In the genomic region with DNA sequence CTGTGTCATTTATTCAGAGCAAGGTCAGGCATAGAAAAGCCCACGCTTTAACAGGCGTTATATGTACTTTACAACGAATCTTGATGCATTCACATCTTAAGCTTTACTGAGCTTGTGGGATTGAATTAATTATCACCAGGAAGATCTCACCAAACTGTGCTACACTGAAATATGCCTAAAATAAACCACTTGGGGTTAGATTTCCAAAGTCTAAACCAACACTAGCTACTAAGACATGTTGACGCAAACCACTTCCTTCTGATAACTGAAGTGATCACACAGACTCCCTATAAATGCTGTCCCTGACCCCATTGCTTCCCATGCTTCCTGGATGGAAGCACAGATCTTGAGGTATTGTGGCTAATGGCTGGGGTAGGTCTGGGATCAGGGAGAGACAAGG, we compare ENCODE assay signal across 11 mouse cellular contexts. TPM values are rescaled to one million over a fixed set of nuclear protein-coding genes. Genes with fewer than 3 reads are reported as not detected.
DNase-seq lines count a peak whose midpoint lies in the region; ATAC-seq and TF ChIP-seq lines count a peak whose summit lies in the region.
"Had no signal": no experiment of that assay in that cellular context is flagged by ENCODE, and none has a peak within 500 bp of the region (broad histone marks: within the 10 kb centered on the region; RNA-seq: fewer than 3 reads in every experiment).

No protein-coding gene starts in this region.

- H3K4me1 ChIP-seq in forebrain, embryonic 15.5 days: peaks cover 9% of the 10 kb centered on the region; the same call in 1 of the 2 replicates
- peaks cover 9% of the 10 kb centered on the region; the same call in 1 of the 2 replicates for H3K4me1 ChIP-seq in forebrain, embryonic 16.5 days (replicated peaks; ENCODE audit: control insufficient read depth, insufficient read depth, low read length)
- peaks cover 14% of the 10 kb centered on the region for H3K4me1 ChIP-seq in kidney, adult 2 months (ENCODE audit: control insufficient read depth, insufficient read depth, low read length)
- H3K4me1 ChIP-seq in hindbrain, embryonic 15.5 days (replicated peaks): peaks cover 15% of the 10 kb centered on the region
- peaks cover 19% of the 10 kb centered on the region for H3K4me1 ChIP-seq in liver, embryonic 16.5 days (ENCODE audit: control insufficient read depth, low read depth, low read length)

- no peak for TF ChIP-seq POLR2A in kidney, adult 2 months (IDR thresholded peaks at IDR 0.05; ENCODE audit: low read depth, low read length)

- ATAC-seq in forebrain, embryonic 15.5 days (replicated peaks): no peak
- ATAC-seq in forebrain, embryonic 16.5 days: no peak
- no peak for ATAC-seq in hindbrain, embryonic 15.5 days (ENCODE audit: low FRiP score, low read depth)
- ATAC-seq in liver, embryonic 16.5 days (ENCODE audit: low read depth): no peak
- ATAC-seq: Patski had no signal

- 0 out of 2 replicates have a peak overlapping the region, but pooled peaks have one; percentile 9 for H3K4me3 ChIP-seq in forebrain, embryonic 15.5 days
- no peak overlapping the region; the same call in 1 of the 2 replicates for H3K4me3 ChIP-seq in forebrain, embryonic 16.5 days (replicated peaks; ENCODE audit: low read length)
- H3K4me3 ChIP-seq in kidney, adult 2 months (ENCODE audit: insufficient read depth, low read depth, low read length): 0 out of 2 replicates have a peak overlapping the region, but pooled peaks have one; percentile 6
- no peak overlapping the region for H3K4me3 ChIP-seq in hindbrain, embryonic 15.5 days
- H3K4me3 ChIP-seq in liver, embryonic 16.5 days (ENCODE audit: low read depth, low read length): 0 out of 2 replicates have a peak overlapping the region, but pooled peaks have one; percentile 10

- TF ChIP-seq CTCF in kidney, adult 2 months (conservative IDR thresholded peaks at IDR 0.05; ENCODE audit: insufficient read depth, insufficient read length, low read depth, low read length): no peak

- 86% methylated on average over 4 of the region's 4 CpGs for WGBS in forebrain, embryonic 15.5 days
- 81% methylated on average over 4 of the region's 4 CpGs for WGBS in forebrain, embryonic 16.5 days
- 80% methylated on average over 4 of the region's 4 CpGs for WGBS in kidney, adult 2 months
- WGBS in hindbrain, embryonic 15.5 days: 88% methylated on average over 4 of the region's 4 CpGs
- 44% methylated on average over 4 of the region's 4 CpGs for WGBS in liver, embryonic 16.5 days (ENCODE audit: insufficient replicate concordance)

- H3K4me2 ChIP-seq in forebrain, embryonic 15.5 days (replicated peaks): no peak overlapping the region
- no peak overlapping the region; the same call in 1 of the 2 replicates for H3K4me2 ChIP-seq in forebrain, embryonic 16.5 days (ENCODE audit: low read length)
- H3K4me2 ChIP-seq in hindbrain, embryonic 15.5 days: peak overlapping the region; percentile 36
- 0 out of 2 replicates have a peak overlapping the region, but pooled peaks have one; percentile 15 for H3K4me2 ChIP-seq in liver, embryonic 16.5 days (ENCODE audit: low read depth, low read length)

- H3K9me3 ChIP-seq in forebrain, embryonic 15.5 days: no peaks in the 10 kb centered on the region
- no peaks in the 10 kb centered on the region for H3K9me3 ChIP-seq in forebrain, embryonic 16.5 days (ENCODE audit: control insufficient read depth, low read length)
- H3K9me3 ChIP-seq in hindbrain, embryonic 15.5 days: no peaks in the 10 kb centered on the region
- H3K9me3 ChIP-seq in liver, embryonic 16.5 days (replicated peaks; ENCODE audit: control insufficient read depth, low read length): no peaks in the 10 kb centered on the region

- no peaks in the 10 kb centered on the region for H3K27me3 ChIP-seq in forebrain, embryonic 15.5 days
- no peaks in the 10 kb centered on the region for H3K27me3 ChIP-seq in forebrain, embryonic 16.5 days (replicated peaks; ENCODE audit: control insufficient read depth, insufficient read depth, low read length)
- H3K27me3 ChIP-seq in kidney, adult 2 months (replicated peaks; ENCODE audit: control insufficient read depth, insufficient read depth, low read length): no peaks in the 10 kb centered on the region
- H3K27me3 ChIP-seq in hindbrain, embryonic 15.5 days: no peaks in the 10 kb centered on the region
- no peaks in the 10 kb centered on the region for H3K27me3 ChIP-seq in liver, embryonic 16.5 days (ENCODE audit: control insufficient read depth, insufficient read depth, low read depth, low read length)
- H3K27me3 ChIP-seq: Patski had no signal

- H3K9ac ChIP-seq in forebrain, embryonic 15.5 days (replicated peaks): no peak overlapping the region
- H3K9ac ChIP-seq in forebrain, embryonic 16.5 days (replicated peaks; ENCODE audit: low read depth, low read length): no peak overlapping the region
- no peak overlapping the region for H3K9ac ChIP-seq in hindbrain, embryonic 15.5 days
- no peak overlapping the region for H3K9ac ChIP-seq in liver, embryonic 16.5 days (ENCODE audit: low read depth, low read length)

- no peak for DNase-seq in kidney, adult 2 months
- no peak for DNase-seq in kidney, adult 18-20 months
- no peak for DNase-seq in thymus, adult 18-20 months
- no peak for DNase-seq in MN1 (ENCODE audit: low spot score)
- DNase-seq: adrenal gland, postnatal 14 days had no signal

- H3K36me3 ChIP-seq in forebrain, embryonic 15.5 days: no peaks in the 10 kb centered on the region
- no peaks in the 10 kb centered on the region for H3K36me3 ChIP-seq in forebrain, embryonic 16.5 days (ENCODE audit: control insufficient read depth, insufficient read depth)
- H3K36me3 ChIP-seq in kidney, adult 2 months (ENCODE audit: control insufficient read depth, insufficient read depth, low read length): no peaks in the 10 kb centered on the region
- H3K36me3 ChIP-seq in hindbrain, embryonic 15.5 days: no peaks in the 10 kb centered on the region
- no peaks in the 10 kb centered on the region for H3K36me3 ChIP-seq in liver, embryonic 16.5 days (ENCODE audit: control insufficient read depth, insufficient read depth)

- no peak overlapping the region for H3K27ac ChIP-seq in forebrain, embryonic 15.5 days (replicated peaks)
- H3K27ac ChIP-seq in forebrain, embryonic 16.5 days (ENCODE audit: low read length): no peak overlapping the region
- no peak overlapping the region for H3K27ac ChIP-seq in kidney, adult 2 months (ENCODE audit: insufficient read depth, low read depth, low read length)
- no peak overlapping the region for H3K27ac ChIP-seq in hindbrain, embryonic 15.5 days (replicated peaks)
- no peak overlapping the region for H3K27ac ChIP-seq in liver, embryonic 16.5 days (ENCODE audit: low read length)

RNA-seq across cellular contexts. Expression of a gene that starts 8.2 kb away (rescaled TPM):
- not detected in 2 replicates for polyA plus RNA-seq in forebrain, embryonic 15.5 days (2015; fragmentation: Nextera tagmentation; extraction: Ambion mirVana)
- not detected in 2 replicates for polyA plus RNA-seq in forebrain, embryonic 16.5 days (2015; fragmentation: Nextera tagmentation; extraction: Ambion mirVana)
- polyA plus RNA-seq in kidney, adult 2 months (2012; rRNA removed): not detected in 2 replicates
- polyA plus RNA-seq in hindbrain, embryonic 15.5 days (2015; fragmentation: Nextera tagmentation; extraction: Ambion mirVana): not detected in 2 replicates
- polyA plus RNA-seq in liver, embryonic 16.5 days (2015; fragmentation: Nextera tagmentation; extraction: Ambion mirVana): not detected in 2 replicates
- polyA plus RNA-seq: embryonic facial prominence, embryonic 11.5 days had no signal

Comparison
In these comparisons a context has a peak if more than half of its experiments do, and no peak if none do; other contexts are left out.
1. H3K4me3 ChIP-seq: peak in forebrain, embryonic 15.5 days (single experiment), kidney, adult 2 months (single experiment) and liver, embryonic 16.5 days (single experiment); none in forebrain, embryonic 16.5 days (single experiment) and hindbrain, embryonic 15.5 days (single experiment).
2. H3K4me2 ChIP-seq: peak in hindbrain, embryonic 15.5 days (single experiment) and liver, embryonic 16.5 days (single experiment); none in forebrain, embryonic 15.5 days (single experiment) and forebrain, embryonic 16.5 days (single experiment).